Mouse (Mus musculus): ENCODE results near the gene Atn1. TPM values are rescaled to one million over a fixed set of nuclear protein-coding genes. Genes with fewer than 3 reads are reported as not detected.

Gene Atn1
- polyA plus RNA-seq, 1 experiment from 2014 or later, result 16.8 TPM

GRCm38 (mm10) chr6:124734417-124734816 is 21.9 kb downstream of the Atn1 start:
- 95% methylated on average over 3 of the region's 3 CpGs for WGBS
- no peak for ATAC-seq (ENCODE audit: low FRiP score, low read depth)
- H3K9ac ChIP-seq, result no peak overlapping the region
- peaks cover 15% of the 10 kb centered on the region for H3K4me1 ChIP-seq
- no peaks in the 10 kb centered on the region for H3K36me3 ChIP-seq
- no peaks in the 10 kb centered on the region for H3K9me3 ChIP-seq
- no peak overlapping the region for H3K4me3 ChIP-seq
- H3K4me2 ChIP-seq (replicated peaks), result no peak overlapping the region
- H3K27me3 ChIP-seq (replicated peaks), result no peaks in the 10 kb centered on the region
- no peak overlapping the region for H3K27ac ChIP-seq

- no peak overlapping the region for H3K27ac ChIP-seq
- WGBS, result 51% methylated on average over 19 of the region's 19 CpGs
Observed at GRCm38 (mm10) chr6:124732476-124733370, 23.6 kb downstream of the Atn1 start.

GRCm38 (mm10) chr6:124731038-124731437 is 25.3 kb downstream of the Atn1 start:
- Histone ChIP-seq H3K4me2 (replicated peaks) (no peak overlapping the region), H3K27ac (no peak overlapping the region), H3K9ac (no peak overlapping the region), H3K4me1 (0 out of 2 replicates have a peak, but pooled peaks cover 5% of the 10 kb centered on the region), H3K36me3 (no peaks in the 10 kb centered on the region), H3K4me3 (no peak overlapping the region), H3K27me3 (replicated peaks) (no peaks in the 10 kb centered on the region), H3K9me3 (no peaks in the 10 kb centered on the region)
- WGBS, result 88% methylated on average over 7 of the region's 7 CpGs
- ATAC-seq (ENCODE audit: low FRiP score, low read depth), result no peak

More at GRCm38 (mm10) chr6:124732476-124733370, 23.6 kb downstream of the Atn1 start:
- H3K9ac ChIP-seq, result no peak overlapping the region; the same call in 1 of the 2 replicates
- no peaks in the 10 kb centered on the region for H3K36me3 ChIP-seq
- H3K4me2 ChIP-seq (replicated peaks), result no peak overlapping the region
- no peak for ATAC-seq (ENCODE audit: low FRiP score, low read depth)
- H3K4me3 ChIP-seq, result 0 out of 2 replicates have a peak overlapping the region, but pooled peaks have one; percentile 2
- no peaks in the 10 kb centered on the region for H3K27me3 ChIP-seq (replicated peaks)
- H3K9me3 ChIP-seq, result no peaks in the 10 kb centered on the region
- 0 out of 2 replicates have a peak, but pooled peaks cover 5% of the 10 kb centered on the region for H3K4me1 ChIP-seq

- no peaks in the 10 kb centered on the region for H3K9me3 ChIP-seq
- H3K27ac ChIP-seq, result no peak overlapping the region
- no peak overlapping the region for H3K4me2 ChIP-seq (replicated peaks)
- H3K27me3 ChIP-seq (replicated peaks), result no peaks in the 10 kb centered on the region
- WGBS, result 81% methylated on average over 8 of the region's 8 CpGs
- H3K4me3 ChIP-seq, result no peak overlapping the region
- H3K4me1 ChIP-seq, result 0 out of 2 replicates have a peak, but pooled peaks cover 5% of the 10 kb centered on the region
- H3K36me3 ChIP-seq, result no peaks in the 10 kb centered on the region
- ATAC-seq (ENCODE audit: low FRiP score, low read depth), result no peak
- H3K9ac ChIP-seq, result no peak overlapping the region
Observed at GRCm38 (mm10) chr6:124729850-124730705, 26.2 kb downstream of the Atn1 start.

- Histone ChIP-seq H3K9me3 (no peaks in the 10 kb centered on the region), H3K4me3 (no peak overlapping the region), H3K27me3 (replicated peaks) (no peaks in the 10 kb centered on the region), H3K4me2 (replicated peaks) (no peak overlapping the region), H3K36me3 (no peaks in the 10 kb centered on the region), H3K4me1 (0 out of 2 replicates have a peak, but pooled peaks cover 5% of the 10 kb centered on the region), H3K9ac (no peak overlapping the region), H3K27ac (no peak overlapping the region)
- 93% methylated on average over 10 of the region's 10 CpGs for WGBS
- ATAC-seq (ENCODE audit: low FRiP score, low read depth), result no peak
Observed at GRCm38 (mm10) chr6:124728621-124729020, 27.7 kb downstream of the Atn1 start.

- H3K4me1 ChIP-seq, result no peaks in the 10 kb centered on the region
- H3K4me3 ChIP-seq, result no peak overlapping the region
- no peak overlapping the region for H3K27ac ChIP-seq
- 86% methylated on average over 10 of the region's 10 CpGs for WGBS
- H3K27me3 ChIP-seq (replicated peaks), result no peaks in the 10 kb centered on the region
- no peak overlapping the region for H3K9ac ChIP-seq
- H3K9me3 ChIP-seq, result no peaks in the 10 kb centered on the region
- no peak overlapping the region for H3K4me2 ChIP-seq (replicated peaks)
- no peak for ATAC-seq (ENCODE audit: low FRiP score, low read depth)
- no peaks in the 10 kb centered on the region for H3K36me3 ChIP-seq
Observed at GRCm38 (mm10) chr6:124724472-124724871, 31.9 kb downstream of the Atn1 start.

- Histone ChIP-seq H3K27ac (no peak overlapping the region), H3K9ac (no peak overlapping the region), H3K4me1 (no peaks in the 10 kb centered on the region), H3K36me3 (no peaks in the 10 kb centered on the region), H3K9me3 (no peaks in the 10 kb centered on the region), H3K27me3 (replicated peaks) (no peaks in the 10 kb centered on the region), H3K4me2 (replicated peaks) (no peak overlapping the region), H3K4me3 (no peak overlapping the region)
- WGBS, result 79% methylated on average over 8 of the region's 8 CpGs
- ATAC-seq (ENCODE audit: low FRiP score, low read depth), result no peak
Observed at GRCm38 (mm10) chr6:124723541-124723940, 32.8 kb downstream of the Atn1 start.

- WGBS, result 83% methylated on average over 6 of the region's 6 CpGs
Observed at GRCm38 (mm10) chr6:124722876-124723473, 33.3 kb downstream of the Atn1 start.

GRCm38 (mm10) chr6:124720904-124721303 is 35.4 kb downstream of the Atn1 start:
- no peak overlapping the region for H3K9ac ChIP-seq
- no peaks in the 10 kb centered on the region for H3K27me3 ChIP-seq (replicated peaks)
- H3K36me3 ChIP-seq, result peaks cover 21% of the 10 kb centered on the region
- H3K9me3 ChIP-seq, result no peaks in the 10 kb centered on the region
- H3K4me1 ChIP-seq, result no peaks in the 10 kb centered on the region
- WGBS, result 64% methylated on average over 11 of the region's 11 CpGs
- H3K4me2 ChIP-seq (replicated peaks), result no peak overlapping the region
- no peak overlapping the region for H3K4me3 ChIP-seq
- ATAC-seq (ENCODE audit: low FRiP score, low read depth), result no peak
- H3K27ac ChIP-seq, result no peak overlapping the region

More at GRCm38 (mm10) chr6:124722876-124723473, 33.3 kb downstream of the Atn1 start:
- Histone ChIP-seq H3K27me3 (replicated peaks) (no peaks in the 10 kb centered on the region), H3K9me3 (no peaks in the 10 kb centered on the region), H3K9ac (no peak overlapping the region), H3K4me3 (no peak overlapping the region), H3K4me2 (replicated peaks) (no peak overlapping the region), H3K27ac (no peak overlapping the region), H3K36me3 (peaks cover under 1% of the 10 kb centered on the region), H3K4me1 (no peaks in the 10 kb centered on the region)
- ATAC-seq (ENCODE audit: low FRiP score, low read depth), result no peak

GRCm38 (mm10) chr6:124719354-124719978 is 36.9 kb downstream of the Atn1 start:
- no peak overlapping the region for H3K4me2 ChIP-seq (replicated peaks)
- no peak for ATAC-seq (ENCODE audit: low FRiP score, low read depth)
- H3K27me3 ChIP-seq (replicated peaks), result no peaks in the 10 kb centered on the region
- 75% methylated on average over 7 of the region's 7 CpGs for WGBS
- H3K4me1 ChIP-seq, result no peaks in the 10 kb centered on the region
- H3K9me3 ChIP-seq, result no peaks in the 10 kb centered on the region
- peaks cover 35% of the 10 kb centered on the region for H3K36me3 ChIP-seq
- no peak overlapping the region for H3K27ac ChIP-seq
- no peak overlapping the region for H3K9ac ChIP-seq
- H3K4me3 ChIP-seq, result no peak overlapping the region

- no peak overlapping the region for H3K4me2 ChIP-seq (replicated peaks)
- peaks cover 43% of the 10 kb centered on the region for H3K36me3 ChIP-seq
- no peak overlapping the region for H3K9ac ChIP-seq
- peaks cover 6% of the 10 kb centered on the region for H3K4me1 ChIP-seq
- ATAC-seq (ENCODE audit: low FRiP score, low read depth), result no peak
- no peak overlapping the region for H3K27ac ChIP-seq
- no peak overlapping the region for H3K4me3 ChIP-seq
- H3K27me3 ChIP-seq (replicated peaks), result no peaks in the 10 kb centered on the region
- H3K9me3 ChIP-seq, result no peaks in the 10 kb centered on the region
- 59% methylated on average over 16 of the region's 16 CpGs for WGBS
Observed at GRCm38 (mm10) chr6:124718703-124719102, 37.6 kb downstream of the Atn1 start.

Data from neural tube, embryonic 12.5 days (tissue).